Mouse (Mus musculus) activated CD4-positive, CD25-positive, alpha-beta regulatory T cell, adult 9 weeks (primary cell): Measurements from ENCODE around the gene Pou1f1. TPM values are rescaled to one million over a fixed set of nuclear protein-coding genes. Genes with fewer than 3 reads are reported as not detected.

ENCODE experiments used
- polyA plus RNA-seq: library from polyadenylated mRNA; unstranded; fragments of 100-300 nt; shearing (Covaris generic); gene quantifications from one replicate; pipeline ENCODE4 v1.2.1, GENCODE M21; 2017

Gene Pou1f1
- 0.15 TPM for polyA plus RNA-seq

GRCm38 (mm10) chr16:65520211-65520610 lies at the start of gene Pou1f1:
Pou1f1 (plus strand) TSS chr16:65520511.

GRCm38 (mm10) chr16:65561963-65562863 lies 41.9 kb downstream of the Pou1f1 start, which contains the start of gene Chmp2b:
Chmp2b (minus strand) TSS chr16:65562726.

Other genes with a start within 250 kb of the Pou1f1 start
- gene Chmp2b, start 42.2 kb downstream of the Pou1f1 start, polyA plus RNA-seq = 49.8 TPM